Mouse (Mus musculus): ENCODE data around the gene Pik3c2g. TPM values are rescaled to one million over a fixed set of nuclear protein-coding genes. Genes with fewer than 3 reads are reported as not detected.

Gene Pik3c2g
- polyA plus RNA-seq, 1 experiment from 2014 or later, result 0.49 TPM

GRCm38 (mm10) chr6:139957531-139958241 lies 370.7 kb downstream of the Pik3c2g start:
- Histone ChIP-seq H3K4me3 (ENCODE audit: low read depth, low read length) (no peak overlapping the region), H3K27me3 (ENCODE audit: control insufficient read depth, insufficient read depth, low read length) (no peaks in the 10 kb centered on the region), H3K9ac (ENCODE audit: low read depth, low read length) (no peak overlapping the region), H3K27ac (ENCODE audit: low read depth, low read length) (no peak overlapping the region), H3K4me1 (replicated peaks; ENCODE audit: control insufficient read depth, insufficient read depth, low read length) (no peaks in the 10 kb centered on the region), H3K4me2 (replicated peaks; ENCODE audit: low read depth, low read length) (no peak overlapping the region), H3K36me3 (ENCODE audit: control insufficient read depth, insufficient read depth, low read length) (no peaks in the 10 kb centered on the region), H3K9me3 (ENCODE audit: control insufficient read depth, low read length) (no peaks in the 10 kb centered on the region)
- DNase-seq (ENCODE audit: low spot score) (no peak), ATAC-seq (ENCODE audit: low FRiP score) (no peak)
- 82% methylated on average over 7 of the region's 7 CpGs for WGBS

- no peak for ATAC-seq (ENCODE audit: low FRiP score)
- H3K4me2 ChIP-seq (replicated peaks; ENCODE audit: low read depth, low read length), result no peak overlapping the region
- no peaks in the 10 kb centered on the region for H3K27me3 ChIP-seq (ENCODE audit: control insufficient read depth, insufficient read depth, low read length)
- no peaks in the 10 kb centered on the region for H3K9me3 ChIP-seq (ENCODE audit: control insufficient read depth, low read length)
- no peak for DNase-seq (ENCODE audit: low spot score)
- WGBS, result 58% methylated on average over 3 of the region's 3 CpGs
- H3K27ac ChIP-seq (ENCODE audit: low read depth, low read length), result no peak overlapping the region
- H3K36me3 ChIP-seq (ENCODE audit: control insufficient read depth, insufficient read depth, low read length), result no peaks in the 10 kb centered on the region
- no peak overlapping the region for H3K4me3 ChIP-seq (ENCODE audit: low read depth, low read length)
- no peak overlapping the region for H3K9ac ChIP-seq (ENCODE audit: low read depth, low read length)
- H3K4me1 ChIP-seq (replicated peaks; ENCODE audit: control insufficient read depth, insufficient read depth, low read length), result no peaks in the 10 kb centered on the region
Measured at GRCm38 (mm10) chr6:139963775-139964174, 376.8 kb downstream of the Pik3c2g start.

- no peaks in the 10 kb centered on the region for H3K36me3 ChIP-seq (ENCODE audit: control insufficient read depth, insufficient read depth, low read length)
- H3K9me3 ChIP-seq (ENCODE audit: control insufficient read depth, low read length), result no peaks in the 10 kb centered on the region
- H3K27me3 ChIP-seq (ENCODE audit: control insufficient read depth, insufficient read depth, low read length), result no peaks in the 10 kb centered on the region
- H3K9ac ChIP-seq (ENCODE audit: low read depth, low read length), result no peak overlapping the region
- H3K4me1 ChIP-seq (replicated peaks; ENCODE audit: control insufficient read depth, insufficient read depth, low read length), result no peaks in the 10 kb centered on the region
- no peak for DNase-seq (ENCODE audit: low spot score)
- H3K4me3 ChIP-seq (ENCODE audit: low read depth, low read length), result no peak overlapping the region
- 91% methylated on average over 3 of the region's 3 CpGs for WGBS
- no peak for ATAC-seq (ENCODE audit: low FRiP score)
- no peak overlapping the region for H3K4me2 ChIP-seq (replicated peaks; ENCODE audit: low read depth, low read length)
- H3K27ac ChIP-seq (ENCODE audit: low read depth, low read length), result no peak overlapping the region
Measured at GRCm38 (mm10) chr6:139964895-139965294, 377.9 kb downstream of the Pik3c2g start.

- WGBS, result 34% methylated on average over 6 of the region's 6 CpGs
- Histone ChIP-seq H3K27ac (ENCODE audit: low read depth, low read length) (no peak overlapping the region), H3K9ac (ENCODE audit: low read depth, low read length) (no peak overlapping the region), H3K36me3 (ENCODE audit: control insufficient read depth, insufficient read depth, low read length) (no peaks in the 10 kb centered on the region), H3K4me1 (replicated peaks; ENCODE audit: control insufficient read depth, insufficient read depth, low read length) (no peaks in the 10 kb centered on the region), H3K4me2 (replicated peaks; ENCODE audit: low read depth, low read length) (no peak overlapping the region), H3K4me3 (ENCODE audit: low read depth, low read length) (no peak overlapping the region), H3K27me3 (ENCODE audit: control insufficient read depth, insufficient read depth, low read length) (no peaks in the 10 kb centered on the region), H3K9me3 (ENCODE audit: control insufficient read depth, low read length) (no peaks in the 10 kb centered on the region)
- ATAC-seq (ENCODE audit: low FRiP score) (peak; percentile 88), DNase-seq (ENCODE audit: low spot score) (peak; percentile 45)
Measured at GRCm38 (mm10) chr6:139966684-139967083, 379.7 kb downstream of the Pik3c2g start.

- Histone ChIP-seq H3K4me2 (replicated peaks; ENCODE audit: low read depth, low read length) (no peak overlapping the region), H3K4me1 (replicated peaks; ENCODE audit: control insufficient read depth, insufficient read depth, low read length) (no peaks in the 10 kb centered on the region), H3K27ac (ENCODE audit: low read depth, low read length) (no peak overlapping the region), H3K4me3 (ENCODE audit: low read depth, low read length) (no peak overlapping the region), H3K9me3 (ENCODE audit: control insufficient read depth, low read length) (no peaks in the 10 kb centered on the region), H3K27me3 (ENCODE audit: control insufficient read depth, insufficient read depth, low read length) (no peaks in the 10 kb centered on the region), H3K36me3 (ENCODE audit: control insufficient read depth, insufficient read depth, low read length) (no peaks in the 10 kb centered on the region), H3K9ac (ENCODE audit: low read depth, low read length) (no peak overlapping the region)
- WGBS, result 88% methylated on average over 4 of the region's 4 CpGs
- ATAC-seq (ENCODE audit: low FRiP score) (no peak), DNase-seq (ENCODE audit: low spot score) (no peak)
Measured at GRCm38 (mm10) chr6:139971608-139972298, 384.7 kb downstream of the Pik3c2g start.

- Histone ChIP-seq H3K27ac (ENCODE audit: low read depth, low read length) (no peak overlapping the region), H3K4me1 (replicated peaks; ENCODE audit: control insufficient read depth, insufficient read depth, low read length) (no peaks in the 10 kb centered on the region), H3K36me3 (ENCODE audit: control insufficient read depth, insufficient read depth, low read length) (no peaks in the 10 kb centered on the region), H3K9ac (ENCODE audit: low read depth, low read length) (no peak overlapping the region), H3K4me3 (ENCODE audit: low read depth, low read length) (no peak overlapping the region), H3K4me2 (replicated peaks; ENCODE audit: low read depth, low read length) (no peak overlapping the region), H3K9me3 (ENCODE audit: control insufficient read depth, low read length) (no peaks in the 10 kb centered on the region), H3K27me3 (ENCODE audit: control insufficient read depth, insufficient read depth, low read length) (no peaks in the 10 kb centered on the region)
- 89% methylated on average over 5 of the region's 5 CpGs for WGBS
- no peak for DNase-seq (ENCODE audit: low spot score)
- ATAC-seq (ENCODE audit: low FRiP score), result no peak
Measured at GRCm38 (mm10) chr6:139974668-139975067, 387.6 kb downstream of the Pik3c2g start.

GRCm38 (mm10) chr6:139978114-139978513 lies 391.1 kb downstream of the Pik3c2g start:
- H3K9ac ChIP-seq (ENCODE audit: low read depth, low read length), result no peak overlapping the region
- H3K27me3 ChIP-seq (ENCODE audit: control insufficient read depth, insufficient read depth, low read length), result no peaks in the 10 kb centered on the region
- no peaks in the 10 kb centered on the region for H3K4me1 ChIP-seq (replicated peaks; ENCODE audit: control insufficient read depth, insufficient read depth, low read length)
- no peaks in the 10 kb centered on the region for H3K36me3 ChIP-seq (ENCODE audit: control insufficient read depth, insufficient read depth, low read length)
- H3K4me3 ChIP-seq (ENCODE audit: low read depth, low read length), result no peak overlapping the region
- no peak overlapping the region for H3K4me2 ChIP-seq (replicated peaks; ENCODE audit: low read depth, low read length)
- 60% methylated on average over 3 of the region's 3 CpGs for WGBS
- DNase-seq (ENCODE audit: low spot score), result no peak
- no peak overlapping the region for H3K27ac ChIP-seq (ENCODE audit: low read depth, low read length)
- no peaks in the 10 kb centered on the region for H3K9me3 ChIP-seq (ENCODE audit: control insufficient read depth, low read length)
- ATAC-seq (ENCODE audit: low FRiP score), result no peak

- Histone ChIP-seq H3K4me1 (replicated peaks; ENCODE audit: control insufficient read depth, insufficient read depth, low read length) (no peaks in the 10 kb centered on the region), H3K4me3 (ENCODE audit: low read depth, low read length) (no peak overlapping the region), H3K9ac (ENCODE audit: low read depth, low read length) (no peak overlapping the region), H3K36me3 (ENCODE audit: control insufficient read depth, insufficient read depth, low read length) (no peaks in the 10 kb centered on the region), H3K4me2 (replicated peaks; ENCODE audit: low read depth, low read length) (no peak overlapping the region), H3K27me3 (ENCODE audit: control insufficient read depth, insufficient read depth, low read length) (no peaks in the 10 kb centered on the region), H3K27ac (ENCODE audit: low read depth, low read length) (no peak overlapping the region), H3K9me3 (ENCODE audit: control insufficient read depth, low read length) (no peaks in the 10 kb centered on the region)
- no peak for ATAC-seq (ENCODE audit: low FRiP score)
- DNase-seq (ENCODE audit: low spot score), result no peak
Measured at GRCm38 (mm10) chr6:139981061-139981460, 394.0 kb downstream of the Pik3c2g start.

GRCm38 (mm10) chr6:139984069-139984468 lies 397.0 kb downstream of the Pik3c2g start:
- Histone ChIP-seq H3K4me1 (replicated peaks; ENCODE audit: control insufficient read depth, insufficient read depth, low read length) (no peaks in the 10 kb centered on the region), H3K9me3 (ENCODE audit: control insufficient read depth, low read length) (no peaks in the 10 kb centered on the region), H3K27ac (ENCODE audit: low read depth, low read length) (no peak overlapping the region), H3K9ac (ENCODE audit: low read depth, low read length) (no peak overlapping the region), H3K4me3 (ENCODE audit: low read depth, low read length) (no peak overlapping the region), H3K4me2 (replicated peaks; ENCODE audit: low read depth, low read length) (no peak overlapping the region), H3K36me3 (ENCODE audit: control insufficient read depth, insufficient read depth, low read length) (no peaks in the 10 kb centered on the region), H3K27me3 (ENCODE audit: control insufficient read depth, insufficient read depth, low read length) (no peaks in the 10 kb centered on the region)
- DNase-seq (ENCODE audit: low spot score), result no peak
- 94% methylated on average over 3 of the region's 3 CpGs for WGBS
- no peak for ATAC-seq (ENCODE audit: low FRiP score)

All from hindbrain, embryonic 11.5 days (tissue).